Mouse (Mus musculus) MN1 (cell line): Measurements from ENCODE around the gene Pip4k2a.
A peak's percentile ranks its signal among the peaks of the same experiment; 100 is the strongest.

Experiments
- DNase-seq: peaks from one replicate; pipeline ENCODE4 v3.0.0-alpha.2; 2016; ENCODE audit warnings: low spot score

The Pip4k2a gene

GRCm38 (mm10) chr2:18923098-18923649 lies 74.8 kb downstream of the Pip4k2a start:
- no peak for DNase-seq

GRCm38 (mm10) chr2:18921570-18922180 lies 76.3 kb downstream of the Pip4k2a start:
- DNase-seq: no peak

GRCm38 (mm10) chr2:18920461-18920877 lies 77.5 kb downstream of the Pip4k2a start:
- no peak for DNase-seq

- no peak for DNase-seq
These were observed 78.0 kb downstream of the Pip4k2a start for GRCm38 (mm10) chr2:18919797-18920354.

- DNase-seq: no peak
These were observed 80.1 kb downstream of the Pip4k2a start for GRCm38 (mm10) chr2:18917838-18918237.

- peak; percentile 25 for DNase-seq
These were observed 80.6 kb downstream of the Pip4k2a start for GRCm38 (mm10) chr2:18917380-18917750.

GRCm38 (mm10) chr2:18916615-18917379 lies 81.1 kb downstream of the Pip4k2a start:
- no peak for DNase-seq

- DNase-seq: no peak
These were observed 81.9 kb downstream of the Pip4k2a start for GRCm38 (mm10) chr2:18916042-18916407.

GRCm38 (mm10) chr2:18915372-18916041 lies 82.4 kb downstream of the Pip4k2a start:
- DNase-seq: peak; percentile 54

GRCm38 (mm10) chr2:18914750-18915149 lies 83.2 kb downstream of the Pip4k2a start:
- no peak for DNase-seq

- no peak for DNase-seq
These were observed 84.3 kb downstream of the Pip4k2a start for GRCm38 (mm10) chr2:18913642-18914041.

- no peak for DNase-seq
These were observed 86.5 kb downstream of the Pip4k2a start for GRCm38 (mm10) chr2:18911251-18911934.

GRCm38 (mm10) chr2:18910209-18910608 lies 87.7 kb downstream of the Pip4k2a start:
- no peak for DNase-seq

- DNase-seq: no peak
These were observed 88.2 kb downstream of the Pip4k2a start for GRCm38 (mm10) chr2:18909713-18910112.

- no peak for DNase-seq
These were observed 90.7 kb downstream of the Pip4k2a start for GRCm38 (mm10) chr2:18907269-18907668.

- DNase-seq: no peak
These were observed 91.4 kb downstream of the Pip4k2a start for GRCm38 (mm10) chr2:18906421-18907084.

- no peak for DNase-seq
These were observed 94.4 kb downstream of the Pip4k2a start for GRCm38 (mm10) chr2:18903301-18904068.

GRCm38 (mm10) chr2:18901133-18901532 lies 96.8 kb downstream of the Pip4k2a start:
- no peak for DNase-seq

GRCm38 (mm10) chr2:18900635-18901034 lies 97.3 kb downstream of the Pip4k2a start:
- no peak for DNase-seq

- peak; percentile 27 for DNase-seq
These were observed 100.1 kb downstream of the Pip4k2a start for GRCm38 (mm10) chr2:18897742-18898256.
